Mouse (Mus musculus) cerebellum, adult 2 months (tissue): ENCODE measurements around the gene Sim1. TPM values are rescaled to one million over a fixed set of nuclear protein-coding genes. Genes with fewer than 3 reads are reported as not detected.

Experiments
- DNase-seq, 2 experiments: peaks; one replicate each; pipeline ENCODE4 v3.0.0; 2021
- H3K27ac ChIP-seq: fragments of 200-500 bp; 2 replicates; pipeline ENCODE4 v1.5.1; 2012; ENCODE audit warnings: low read length, control low read depth, inconsistent platforms; ENCODE audit not compliant: insufficient read depth
- H3K27me3 ChIP-seq: fragments of 200-500 bp; 2 replicates; pipeline ENCODE4 v1.6.1; 2012; ENCODE audit warnings: inconsistent platforms, mild to moderate bottlenecking, low read length, moderate library complexity; ENCODE audit not compliant: control insufficient read depth, insufficient read depth
- H3K4me1 ChIP-seq: fragments of 200-500 bp; 2 replicates; pipeline ENCODE4 v1.6.1; 2011; ENCODE audit warnings: low read length; ENCODE audit not compliant: control insufficient read depth, insufficient read depth
- H3K4me3 ChIP-seq: fragments of 200-500 bp; replicated peaks from 2 replicates; pipeline ENCODE3; 2011; ENCODE audit warnings: mild to moderate bottlenecking, low read depth, low read length, control low read depth; ENCODE audit not compliant: insufficient read depth
- CTCF ChIP-seq: fragments of 200-500 bp; IDR thresholded peaks from 2 replicates; pipeline ENCODE4 v1.5.1; 2011; ENCODE audit warnings: low read depth, mild to moderate bottlenecking, control low read depth, low read length, moderate library complexity, borderline replicate concordance; ENCODE audit not compliant: insufficient read depth
- POLR2A ChIP-seq: fragments of 200-500 bp; IDR thresholded peaks from 2 replicates; pipeline ENCODE4 v1.6.1; 2011; ENCODE audit warnings: low read length, control low read depth, borderline replicate concordance; ENCODE audit not compliant: insufficient read depth
- WGBS: fragments of 180-500 bp; shearing (Covaris S2); methylation state at CpG from one replicate; pipeline ENCODE4 v1.1.7; 2018; 5-methylcytosine and 5-hydroxymethylcytosine counted together
- polyA plus RNA-seq: library from polyadenylated mRNA; depleted of rRNA; stranded (reverse); fragments of >200 nt; gene quantifications from 2 replicates; pipeline ENCODE4 v1.2.3, GENCODE M21; 2012

Gene Sim1
- polyA plus RNA-seq, 1 experiment = not detected

GRCm38 (mm10) chr10:51023308-51024279 is 129.0 kb downstream of the Sim1 start:
- 79% methylated on average over 9 of the region's 9 CpGs for WGBS
- H3K4me3 ChIP-seq = no peak overlapping the region
- no peaks in the 10 kb centered on the region for H3K27me3 ChIP-seq
- H3K4me1 ChIP-seq = no peaks in the 10 kb centered on the region
- H3K27ac ChIP-seq = no peak overlapping the region
- no peak for DNase-seq
- TF ChIP-seq POLR2A (no peak), CTCF (no peak)
